Mouse (Mus musculus): Measurements from ENCODE around the gene BC028528. TPM values are rescaled to one million over a fixed set of nuclear protein-coding genes. Genes with fewer than 3 reads are reported as not detected.
"Not testable (repeated sequence)": the region's sequence is repeated elsewhere in the genome, so short reads cannot be mapped to it uniquely, and the experiment has no call there.

Gene BC028528
- polyA plus RNA-seq, 1 experiment: 18.9 TPM

- WGBS: 60% methylated on average over 10 of the region's 10 CpGs
- TF ChIP-seq POLR2A (IDR thresholded peaks at IDR 0.05; ENCODE audit: borderline replicate concordance, control insufficient read depth, low read depth, low read length) (no peak), CTCF (IDR thresholded peaks at IDR 0.05; ENCODE audit: control insufficient read depth, insufficient read depth, low read length) (peak; percentile 56)
- no peak overlapping the region for H3K4me3 ChIP-seq (replicated peaks; ENCODE audit: control insufficient read depth, low read depth, low read length)
- no peak overlapping the region for H3K27ac ChIP-seq (ENCODE audit: control insufficient read depth, insufficient read depth, low read depth, low read length, poor library complexity)
- H3K4me1 ChIP-seq (ENCODE audit: control insufficient read depth, insufficient read depth, low read length): no peaks in the 10 kb centered on the region
Observed at GRCm38 (mm10) chr3:95861216-95861615, 30.6 kb downstream of the BC028528 start.

DNA sequence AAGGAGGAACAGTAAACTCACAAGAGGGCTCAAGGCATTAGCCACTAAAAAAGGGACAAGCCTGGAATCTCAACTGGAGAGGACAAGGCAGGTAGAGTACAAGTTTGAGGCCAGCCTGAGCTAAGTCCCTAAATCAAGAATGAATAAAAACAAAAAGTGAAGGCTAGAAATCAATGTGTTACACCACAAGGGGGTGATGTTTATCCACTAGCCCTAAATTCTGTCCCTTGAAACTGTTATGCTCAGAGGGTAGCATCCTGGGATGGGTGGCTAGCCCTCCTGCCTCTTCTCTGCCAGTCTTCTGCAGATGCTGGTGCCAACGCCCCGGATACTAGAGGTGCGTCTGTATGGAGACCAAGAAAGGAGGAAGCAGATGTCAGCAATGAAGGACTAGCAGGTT is 31.5 kb downstream of the BC028528 start:
- no peak overlapping the region for H3K27ac ChIP-seq (ENCODE audit: control insufficient read depth, insufficient read depth, low read depth, low read length, poor library complexity)
- WGBS: 73% methylated on average over 3 of the region's 3 CpGs
- no peak overlapping the region for H3K4me3 ChIP-seq (replicated peaks; ENCODE audit: control insufficient read depth, low read depth, low read length)
- no peaks in the 10 kb centered on the region for H3K4me1 ChIP-seq (ENCODE audit: control insufficient read depth, insufficient read depth, low read length)
- TF ChIP-seq POLR2A (IDR thresholded peaks at IDR 0.05; ENCODE audit: borderline replicate concordance, control insufficient read depth, low read depth, low read length): no peak
- TF ChIP-seq CTCF (IDR thresholded peaks at IDR 0.05; ENCODE audit: control insufficient read depth, insufficient read depth, low read length): no peak

- 59% methylated on average over 3 of the region's 3 CpGs for WGBS
- not testable (repeated sequence) for H3K4me3 ChIP-seq (replicated peaks; ENCODE audit: control insufficient read depth, low read depth, low read length); H3K4me1 ChIP-seq (ENCODE audit: control insufficient read depth, insufficient read depth, low read length); H3K27ac ChIP-seq (ENCODE audit: control insufficient read depth, insufficient read depth, low read depth, low read length, poor library complexity)
Observed at GRCm38 (mm10) chr3:95858278-95858677, 33.5 kb downstream of the BC028528 start.

DNA sequence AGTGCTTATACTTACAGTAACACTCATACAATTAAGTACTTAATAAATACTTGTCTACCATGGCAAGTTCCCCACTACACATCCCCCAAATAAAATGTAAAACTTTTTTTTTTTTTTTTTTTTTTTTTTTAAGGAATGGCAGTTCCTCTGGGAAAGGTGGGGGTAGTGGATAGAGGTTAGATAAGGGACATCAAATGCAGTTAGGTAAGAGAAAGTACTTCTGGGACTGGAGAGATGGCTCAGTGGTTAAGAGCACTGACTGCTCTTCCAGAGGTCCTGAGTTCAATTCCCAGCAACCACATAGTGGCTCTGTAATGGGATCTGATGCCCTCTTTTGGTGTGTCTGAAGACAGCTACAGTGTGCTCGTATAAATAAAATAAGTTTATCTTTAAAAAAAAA is 34.8 kb downstream of the BC028528 start:
- H3K4me1 ChIP-seq (ENCODE audit: control insufficient read depth, insufficient read depth, low read length); H3K4me3 ChIP-seq (replicated peaks; ENCODE audit: control insufficient read depth, low read depth, low read length); H3K27ac ChIP-seq (ENCODE audit: control insufficient read depth, insufficient read depth, low read depth, low read length, poor library complexity): not testable (repeated sequence)
- WGBS: 73% methylated on average over 1 of the region's 1 CpGs

DNA sequence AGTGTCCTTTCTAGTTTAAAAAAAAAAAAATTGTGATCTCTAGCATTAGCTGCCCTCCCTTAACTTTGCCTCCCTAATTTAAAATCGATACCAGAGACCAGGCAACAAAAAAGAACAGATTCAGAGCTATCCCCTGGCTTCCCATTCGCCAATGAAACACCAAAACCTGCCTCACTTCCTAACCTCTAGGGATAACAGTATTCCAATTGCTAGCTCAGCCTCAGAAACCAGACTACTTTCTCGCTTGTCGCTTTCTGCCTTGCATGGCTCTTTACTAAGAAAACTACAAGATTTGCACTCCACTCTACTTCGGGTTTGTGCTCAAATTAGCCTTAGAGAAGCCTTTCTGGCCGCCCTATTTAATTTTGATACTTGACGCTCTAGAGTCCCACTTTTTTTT is 35.7 kb downstream of the BC028528 start:
- 39% methylated on average over 7 of the region's 7 CpGs for WGBS
- H3K4me3 ChIP-seq (replicated peaks; ENCODE audit: control insufficient read depth, low read depth, low read length): peak overlapping the region; percentile 98
- no peaks in the 10 kb centered on the region for H3K4me1 ChIP-seq (ENCODE audit: control insufficient read depth, insufficient read depth, low read length)
- TF ChIP-seq POLR2A (IDR thresholded peaks at IDR 0.05; ENCODE audit: borderline replicate concordance, control insufficient read depth, low read depth, low read length) (no peak), CTCF (IDR thresholded peaks at IDR 0.05; ENCODE audit: control insufficient read depth, insufficient read depth, low read length) (no peak)
- H3K27ac ChIP-seq (ENCODE audit: control insufficient read depth, insufficient read depth, low read depth, low read length, poor library complexity): no peak overlapping the region

DNA sequence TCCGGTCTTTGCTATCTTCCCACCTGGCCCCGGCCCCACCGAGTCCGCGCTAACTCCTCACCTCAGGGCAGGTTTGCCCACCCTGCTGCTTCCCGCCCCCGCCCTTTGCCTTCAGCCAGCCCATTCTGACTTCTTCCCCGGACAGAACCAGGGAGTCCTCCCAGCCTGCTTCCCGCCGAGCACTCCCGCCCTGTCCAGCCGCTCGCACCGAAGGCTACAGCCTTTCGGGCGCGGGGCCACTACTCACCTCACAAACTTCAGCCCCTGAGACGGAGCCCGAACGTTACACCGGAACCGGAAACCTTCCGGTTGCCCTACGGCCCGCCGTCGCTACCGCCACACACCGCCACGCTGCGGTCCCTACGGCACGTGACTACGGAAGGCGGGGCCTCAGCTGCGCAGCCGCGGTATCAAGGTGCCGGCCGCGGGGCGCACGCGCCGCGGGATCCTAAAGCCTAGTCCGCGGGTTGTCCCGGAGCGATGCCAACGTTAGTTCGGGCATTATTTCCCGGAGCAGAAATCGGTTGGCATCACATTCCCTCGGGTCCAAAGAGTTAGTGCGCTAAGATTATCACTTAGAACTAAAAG is 36.2 kb downstream of the BC028528 start, which contains the start of gene Prpf3:
TSS of gene Prpf3 (minus strand) at position 384 of the 588 bp plus-strand sequence.
- Histone ChIP-seq H3K4me3 (replicated peaks; ENCODE audit: control insufficient read depth, low read depth, low read length) (peak within 1 kb of the TSS; percentile 98), H3K4me1 (ENCODE audit: control insufficient read depth, insufficient read depth, low read length) (no peaks in the 10 kb centered on the region), H3K27ac (ENCODE audit: control insufficient read depth, insufficient read depth, low read depth, low read length, poor library complexity) (peak within 1 kb of the TSS; percentile 87)
- WGBS: under 1% methylated on average over 56 of the region's 56 CpGs
- TF ChIP-seq POLR2A (IDR thresholded peaks at IDR 0.05; ENCODE audit: borderline replicate concordance, control insufficient read depth, low read depth, low read length): peak; percentile 83; the same call in 1 of the 2 replicates
- TF ChIP-seq CTCF (IDR thresholded peaks at IDR 0.05; ENCODE audit: control insufficient read depth, insufficient read depth, low read length): no peak; the same call in 1 of the 2 replicates

DNA sequence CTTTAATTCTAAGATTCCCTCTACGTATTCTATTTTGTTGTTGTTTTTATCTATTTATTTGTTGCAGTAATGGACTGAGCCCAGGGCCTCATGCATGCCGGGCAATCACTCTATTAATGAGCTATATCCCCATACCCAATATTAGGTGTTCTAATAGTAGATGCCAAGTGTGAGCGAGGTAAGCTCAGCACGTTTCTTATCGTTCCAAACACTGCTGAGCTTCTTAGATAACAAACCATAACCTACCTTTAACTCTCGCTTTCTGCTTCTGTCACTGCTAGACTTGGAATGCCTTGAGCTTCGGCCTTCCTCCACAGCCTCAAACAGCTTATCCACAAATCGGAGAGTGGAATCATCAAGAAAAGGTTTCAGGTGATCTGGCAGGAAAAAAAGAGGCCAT is 40.5 kb downstream of the BC028528 start:
- 68% methylated on average over 8 of the region's 8 CpGs for WGBS
- H3K4me3 ChIP-seq (replicated peaks; ENCODE audit: control insufficient read depth, low read depth, low read length): no peak overlapping the region
- no peaks in the 10 kb centered on the region for H3K4me1 ChIP-seq (ENCODE audit: control insufficient read depth, insufficient read depth, low read length)
- H3K27ac ChIP-seq (ENCODE audit: control insufficient read depth, insufficient read depth, low read depth, low read length, poor library complexity): no peak overlapping the region
- TF ChIP-seq CTCF (IDR thresholded peaks at IDR 0.05; ENCODE audit: control insufficient read depth, insufficient read depth, low read length) (no peak), POLR2A (IDR thresholded peaks at IDR 0.05; ENCODE audit: borderline replicate concordance, control insufficient read depth, low read depth, low read length) (no peak)

GRCm38 (mm10) chr3:95850611-95851010 is 41.2 kb downstream of the BC028528 start:
- WGBS: 71% methylated on average over 4 of the region's 4 CpGs
- Histone ChIP-seq H3K27ac (ENCODE audit: control insufficient read depth, insufficient read depth, low read depth, low read length, poor library complexity) (no peak overlapping the region), H3K4me1 (ENCODE audit: control insufficient read depth, insufficient read depth, low read length) (no peaks in the 10 kb centered on the region), H3K4me3 (replicated peaks; ENCODE audit: control insufficient read depth, low read depth, low read length) (no peak overlapping the region)
- TF ChIP-seq POLR2A (IDR thresholded peaks at IDR 0.05; ENCODE audit: borderline replicate concordance, control insufficient read depth, low read depth, low read length) (no peak), CTCF (IDR thresholded peaks at IDR 0.05; ENCODE audit: control insufficient read depth, insufficient read depth, low read length) (no peak)

DNA sequence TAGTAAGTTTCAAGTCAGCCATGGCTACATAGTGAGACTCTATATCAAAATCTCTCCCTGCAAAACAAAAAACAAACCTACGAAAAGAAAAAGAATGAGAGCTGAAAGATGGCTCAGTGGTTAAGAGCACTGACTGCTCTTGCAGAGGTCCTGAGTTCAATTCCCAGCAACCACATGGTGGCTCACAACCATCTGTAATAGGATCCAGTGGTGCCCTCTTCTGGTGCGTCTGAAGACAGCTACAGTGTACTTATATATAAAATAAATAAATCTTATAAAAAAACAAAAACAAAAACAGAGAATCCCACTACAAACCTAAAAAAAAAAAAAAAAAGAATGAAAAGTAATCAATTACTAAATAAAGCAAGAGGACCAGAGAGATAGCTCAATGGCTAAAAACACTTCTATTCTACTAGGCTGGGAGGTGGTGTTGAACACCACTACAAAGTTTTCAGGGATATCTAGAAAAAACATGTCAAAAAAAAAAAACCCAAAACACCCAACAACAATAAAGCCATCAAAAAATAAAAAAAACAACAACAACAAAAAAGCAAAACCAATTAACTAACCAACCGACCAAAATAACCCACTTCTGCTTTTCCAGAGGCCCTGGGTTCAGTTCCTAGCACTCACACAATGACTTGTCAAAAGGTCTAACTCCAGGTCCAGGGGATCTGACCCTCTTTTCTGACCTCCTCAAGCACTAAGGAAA is 49.1 kb downstream of the BC028528 start:
- Histone ChIP-seq H3K4me1 (ENCODE audit: control insufficient read depth, insufficient read depth, low read length) (no peaks in the 10 kb centered on the region), H3K27ac (ENCODE audit: control insufficient read depth, insufficient read depth, low read depth, low read length, poor library complexity) (no peak overlapping the region), H3K4me3 (replicated peaks; ENCODE audit: control insufficient read depth, low read depth, low read length) (no peak overlapping the region)
- no peak for TF ChIP-seq POLR2A (IDR thresholded peaks at IDR 0.05; ENCODE audit: borderline replicate concordance, control insufficient read depth, low read depth, low read length)
- no peak for TF ChIP-seq CTCF (IDR thresholded peaks at IDR 0.05; ENCODE audit: control insufficient read depth, insufficient read depth, low read length)
- WGBS: 67% methylated on average over 3 of the region's 3 CpGs

Data from bone marrow, adult 2 months (tissue).